Mouse (Mus musculus) embryo, embryonic 10.5 days (tissue): ENCODE measurements at regions not wholly inside any gene's neighbourhood (a gene's known extent, or its start where the extent isn't known, plus 50 kb on each side); places are given as distances from the start of the nearest gene placed in this dataset.

ENCODE experiments used
- DNase-seq: peaks from one replicate; pipeline ENCODE4 v3.0.0-alpha.2; 2015; ENCODE audit warnings: low spot score

- peak; percentile 66 for DNase-seq
Measured at GRCm38 (mm10) chr4:35477211-35478005, 251.4 kb upstream of the C9orf72 start.

- DNase-seq = no peak
Measured at GRCm38 (mm10) chr4:35474020-35474419, 248.0 kb upstream of the C9orf72 start.
